Mouse (Mus musculus): ENCODE measurements around the gene Pmm1.
A peak's percentile ranks its signal among the peaks of the same experiment; 100 is the strongest.

DNA sequence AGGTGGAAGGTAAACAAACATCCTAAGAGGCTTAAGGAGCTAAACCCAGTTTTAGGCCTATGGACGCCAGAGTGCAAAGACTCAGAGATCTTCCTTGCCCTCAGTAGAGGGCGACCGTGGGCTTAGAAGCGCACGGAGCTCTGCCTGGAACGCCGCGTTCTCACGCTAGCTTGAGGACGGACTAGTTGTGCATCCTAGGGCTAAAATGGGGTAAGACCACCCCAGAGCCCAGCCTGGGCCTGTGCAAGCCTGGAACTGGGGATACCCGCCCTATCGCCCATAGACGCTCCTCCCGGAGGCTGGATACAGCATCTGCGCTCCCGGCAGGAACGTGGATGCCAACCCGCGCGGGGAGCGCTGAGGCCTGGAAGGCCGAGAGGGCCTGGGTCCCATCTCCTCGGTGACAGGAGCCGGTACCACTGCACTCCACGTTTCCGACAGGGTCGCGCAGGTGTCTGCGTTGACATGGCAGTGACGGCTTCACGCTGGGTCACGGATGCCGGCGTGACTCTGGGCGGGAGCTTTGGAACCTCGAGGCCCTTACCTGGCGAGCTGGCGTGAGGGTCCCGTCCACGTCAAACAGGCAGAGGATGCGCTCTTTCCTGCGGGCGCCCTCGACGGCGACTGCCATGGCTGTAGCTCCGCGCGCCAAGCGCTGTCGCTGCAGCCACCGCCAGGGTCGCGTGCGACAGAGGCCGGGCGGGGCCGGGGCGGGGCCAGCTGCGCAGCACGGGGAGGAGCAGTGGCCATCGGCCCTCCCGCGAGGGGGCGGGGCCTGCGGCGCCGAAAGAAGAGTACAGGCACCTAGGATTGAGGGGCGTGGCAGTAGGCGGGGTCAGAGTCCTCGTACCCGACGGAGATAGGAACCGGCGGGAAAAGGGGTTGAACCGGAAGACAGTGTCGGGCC is at the start of gene Pmm1:
- TF ChIP-seq MAX (IDR thresholded peaks at IDR 0.05; ENCODE audit: low read depth) (no peak), POLR2A (IDR thresholded peaks at IDR 0.05; ENCODE audit: insufficient read length, low read depth) (peak; percentile 82), E2F4 (IDR thresholded peaks at IDR 0.05; ENCODE audit: insufficient read depth) (peak; percentile 38), TCF3 (IDR thresholded peaks at IDR 0.05; ENCODE audit: insufficient read length, low read depth) (no peak), MYOD1 (IDR thresholded peaks at IDR 0.05; ENCODE audit: control insufficient read depth in 1 of 3, insufficient read length in 2 of 3, low read depth in 2 of 3) (peak in 1 of 3 experiments; percentile 28), USF1 (IDR thresholded peaks at IDR 0.05; ENCODE audit: low read depth) (no peak)

Measured in myocyte (in vitro differentiated cells).